Mouse (Mus musculus): Measurements from ENCODE around the gene Tectb. TPM values are rescaled to one million over a fixed set of nuclear protein-coding genes. Genes with fewer than 3 reads are reported as not detected.
A peak's percentile ranks its signal among the peaks of the same experiment; 100 is the strongest.

The Tectb gene
- total and polyA plus RNA-seq, 2 experiments from 2014 or later, result 0.16 TPM; not detected in 1

DNA sequence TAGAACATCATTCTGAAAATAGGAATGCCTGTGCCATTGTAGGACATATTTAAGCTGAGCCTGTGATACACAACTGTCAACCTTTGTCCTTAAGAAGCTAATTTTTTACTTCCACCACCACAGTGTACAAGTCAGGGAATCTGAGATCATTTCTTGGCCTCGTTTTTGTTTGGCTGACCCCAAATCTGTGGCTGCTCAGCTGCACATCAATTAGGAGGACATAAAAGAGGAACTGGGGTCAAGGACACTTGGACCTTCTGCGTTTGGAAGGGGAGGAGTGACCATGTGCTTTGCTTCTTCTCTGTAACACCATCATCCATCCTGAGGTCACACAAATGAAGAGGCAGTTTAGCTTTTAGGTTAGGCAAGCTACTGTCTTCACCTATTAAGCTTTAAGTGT, 55.5 kb downstream of the Tectb start:
- Histone ChIP-seq H3K4me1 (ENCODE audit: insufficient read depth, low read length) (no peaks in the 10 kb centered on the region), H3K9me3 (ENCODE audit: low read length) (no peaks in the 10 kb centered on the region), H3K27ac (ENCODE audit: low read depth, low read length) (no peak overlapping the region), H3K36me3 (ENCODE audit: insufficient read depth, low read length) (no peaks in the 10 kb centered on the region), H3K4me2 (ENCODE audit: low read depth, low read length, poor library complexity, severe bottlenecking) (no peak overlapping the region), H3K4me3 (ENCODE audit: low read depth, low read length) (no peak overlapping the region), H3K27me3 (ENCODE audit: insufficient read depth, low read length) (no peaks in the 10 kb centered on the region; the same call in 1 of the 2 replicates), H3K9ac (replicated peaks; ENCODE audit: low read length, poor library complexity, severe bottlenecking) (no peak overlapping the region)
- no peak for ATAC-seq (ENCODE audit: low FRiP score)
- 67% methylated on average over 2 of the region's 2 CpGs for WGBS
- TF ChIP-seq CTCF (IDR thresholded peaks at IDR 0.05), result no peak
- DNase-seq (ENCODE audit: low spot score), result no peak

DNA sequence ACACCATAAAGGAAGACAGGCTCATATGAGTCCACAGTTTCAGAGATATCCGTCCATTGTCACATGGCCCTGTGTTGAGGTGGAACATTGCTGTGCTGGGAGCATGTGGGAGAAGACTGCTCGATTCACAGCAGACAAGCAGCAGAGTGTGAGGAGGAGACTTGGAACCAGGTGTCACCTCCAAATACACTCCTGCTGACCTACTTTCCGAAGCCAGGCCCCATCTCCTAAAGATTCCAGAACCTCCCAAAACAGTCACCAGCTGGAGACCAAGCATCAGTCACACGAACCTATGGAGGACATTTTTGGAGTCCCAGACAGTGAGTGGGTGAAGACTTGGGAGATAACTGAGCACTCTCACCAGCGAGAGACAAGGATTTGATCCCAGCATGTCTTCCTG, 56.0 kb downstream of the Tectb start:
- ATAC-seq (ENCODE audit: low FRiP score) (no peak), DNase-seq (ENCODE audit: low spot score) (no peak)
- Histone ChIP-seq H3K9ac (replicated peaks; ENCODE audit: low read length, poor library complexity, severe bottlenecking) (no peak overlapping the region), H3K27me3 (ENCODE audit: insufficient read depth, low read length) (no peaks in the 10 kb centered on the region; the same call in 1 of the 2 replicates), H3K27ac (ENCODE audit: low read depth, low read length) (no peak overlapping the region), H3K4me3 (ENCODE audit: low read depth, low read length) (no peak overlapping the region), H3K4me1 (ENCODE audit: insufficient read depth, low read length) (no peaks in the 10 kb centered on the region), H3K9me3 (ENCODE audit: low read length) (no peaks in the 10 kb centered on the region), H3K36me3 (ENCODE audit: insufficient read depth, low read length) (no peaks in the 10 kb centered on the region), H3K4me2 (ENCODE audit: low read depth, low read length, poor library complexity, severe bottlenecking) (no peak overlapping the region)
- no peak for TF ChIP-seq CTCF (IDR thresholded peaks at IDR 0.05)
- 83% methylated on average over 5 of the region's 5 CpGs for WGBS

DNA sequence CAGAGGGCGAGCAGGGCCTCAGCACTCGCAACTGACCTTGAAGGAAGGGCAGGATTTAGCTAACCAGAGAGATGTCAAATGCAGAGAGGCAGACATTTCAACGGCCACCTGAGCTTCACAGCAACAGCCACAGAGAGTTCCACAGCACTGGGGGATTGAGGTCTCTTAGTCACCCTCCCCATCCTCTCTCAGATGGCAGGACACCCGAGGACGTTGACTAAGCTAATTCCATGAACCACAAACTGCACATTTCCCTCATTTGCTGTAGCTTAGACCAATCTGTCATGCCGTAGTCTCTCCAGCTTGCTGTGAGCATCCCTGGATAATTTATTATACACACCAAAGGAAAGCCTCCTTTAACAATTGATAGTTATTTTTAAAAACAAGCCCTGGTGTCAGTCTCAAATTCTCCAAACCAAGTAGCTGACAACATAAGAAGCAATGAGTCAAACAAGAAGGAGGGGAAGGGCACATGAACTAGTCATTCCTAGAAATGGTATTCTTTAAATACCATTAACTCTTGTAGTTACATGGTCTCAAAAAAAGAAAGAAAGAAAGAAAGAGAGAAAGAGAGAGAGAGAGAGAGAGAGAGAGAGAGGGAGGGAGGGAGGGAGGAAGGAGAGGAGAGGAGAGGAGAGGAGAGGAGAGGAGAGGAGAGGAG, 59.4 kb downstream of the Tectb start:
- no peaks in the 10 kb centered on the region for H3K36me3 ChIP-seq (ENCODE audit: insufficient read depth, low read length)

DNA sequence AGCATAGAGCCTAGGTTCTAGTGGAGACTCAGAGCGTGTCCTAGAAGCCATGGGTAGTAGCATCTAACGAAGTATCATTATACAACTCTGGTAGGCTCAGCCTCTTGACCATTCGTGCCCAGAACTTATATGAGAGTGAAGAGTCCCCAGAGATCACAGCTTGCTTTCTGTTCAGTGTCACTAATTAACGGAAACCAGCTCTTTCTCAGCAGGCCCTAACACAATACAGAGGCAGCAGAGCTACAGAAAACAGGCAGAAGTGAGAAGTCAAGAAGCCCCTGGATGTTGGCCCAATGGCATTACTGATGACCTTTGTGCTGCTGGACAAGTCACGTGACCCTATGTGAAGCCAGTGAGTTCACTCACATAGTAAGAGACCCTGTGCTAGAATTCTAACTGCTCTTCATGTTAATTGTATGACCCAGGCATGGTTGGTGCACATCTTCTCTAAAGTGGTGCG, 60.7 kb downstream of the Tectb start, which contains the start of gene Gucy2g:
Gene Gucy2g, minus strand, starts transcription at position 51 of the 460 bp plus-strand sequence.
- 74% methylated on average over 6 of the region's 6 CpGs for WGBS
- no peak within 1 kb of the TSS for H3K4me3 ChIP-seq (ENCODE audit: low read depth, low read length)
- H3K27ac ChIP-seq (ENCODE audit: low read depth, low read length), result no peak within 1 kb of the TSS

More for the DNA sequence above, 59.4 kb downstream of the Tectb start:
- Histone ChIP-seq H3K4me3 (ENCODE audit: low read depth, low read length) (no peak overlapping the region), H3K9ac (replicated peaks; ENCODE audit: low read length, poor library complexity, severe bottlenecking) (no peak overlapping the region), H3K4me1 (ENCODE audit: insufficient read depth, low read length) (no peaks in the 10 kb centered on the region), H3K27ac (ENCODE audit: low read depth, low read length) (no peak overlapping the region), H3K4me2 (ENCODE audit: low read depth, low read length, poor library complexity, severe bottlenecking) (no peak overlapping the region), H3K27me3 (ENCODE audit: insufficient read depth, low read length) (no peaks in the 10 kb centered on the region), H3K9me3 (ENCODE audit: low read length) (no peaks in the 10 kb centered on the region)
- DNase-seq (ENCODE audit: low spot score) (no peak), ATAC-seq (ENCODE audit: low FRiP score) (no peak)
- 80% methylated on average over 6 of the region's 6 CpGs for WGBS
- no peak for TF ChIP-seq CTCF (IDR thresholded peaks at IDR 0.05)

DNA sequence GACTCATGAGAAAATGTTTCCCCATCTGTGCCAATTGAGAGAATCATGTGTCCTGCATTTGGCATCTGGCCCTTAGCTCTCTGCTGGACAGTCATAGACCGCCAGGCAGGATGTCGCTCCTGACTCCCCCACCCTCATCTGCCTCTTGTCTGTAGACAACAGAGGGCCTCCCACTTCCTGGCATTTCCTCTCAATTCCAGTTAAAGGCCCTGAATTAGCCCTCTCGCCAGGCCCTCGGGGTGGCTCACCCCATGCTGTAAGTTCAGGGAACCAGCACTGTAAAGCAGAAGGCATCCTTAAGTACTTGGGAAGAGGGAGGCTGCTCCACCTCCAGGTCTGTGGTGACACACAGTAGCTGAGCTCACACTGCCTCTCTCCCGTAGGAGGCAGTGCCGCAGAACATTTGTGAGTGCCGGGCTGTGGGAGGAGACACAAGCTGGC, 64.3 kb downstream of the Tectb start:
- DNase-seq (ENCODE audit: low spot score) (peak; percentile 50), ATAC-seq (ENCODE audit: low FRiP score) (no peak)
- TF ChIP-seq CTCF (IDR thresholded peaks at IDR 0.05), result peak; percentile 36
- H3K4me2 ChIP-seq (ENCODE audit: low read depth, low read length, poor library complexity, severe bottlenecking), result no peak overlapping the region
- no peak overlapping the region for H3K27ac ChIP-seq (ENCODE audit: low read depth, low read length)
- H3K4me1 ChIP-seq (ENCODE audit: insufficient read depth, low read length), result no peaks in the 10 kb centered on the region
- no peaks in the 10 kb centered on the region for H3K9me3 ChIP-seq (ENCODE audit: low read length)
- H3K27me3 ChIP-seq (ENCODE audit: insufficient read depth, low read length), result no peaks in the 10 kb centered on the region
- no peak overlapping the region for H3K4me3 ChIP-seq (ENCODE audit: low read depth, low read length)
- H3K9ac ChIP-seq (replicated peaks; ENCODE audit: low read length, poor library complexity, severe bottlenecking), result no peak overlapping the region
- WGBS, result 27% methylated on average over 7 of the region's 7 CpGs
- H3K36me3 ChIP-seq (ENCODE audit: insufficient read depth, low read length), result no peaks in the 10 kb centered on the region

More for the DNA sequence above, 60.7 kb downstream of the Tectb start, which contains the start of gene Gucy2g:
- H3K4me1 ChIP-seq (ENCODE audit: insufficient read depth, low read length), result no peaks in the 10 kb centered on the region
- H3K36me3 ChIP-seq (ENCODE audit: insufficient read depth, low read length), result no peaks in the 10 kb centered on the region
- no peak for TF ChIP-seq CTCF (IDR thresholded peaks at IDR 0.05)
- H3K27me3 ChIP-seq (ENCODE audit: insufficient read depth, low read length), result no peaks in the 10 kb centered on the region
- H3K9ac ChIP-seq (replicated peaks; ENCODE audit: low read length, poor library complexity, severe bottlenecking), result no peak within 1 kb of the TSS
- no peak within 1 kb of the TSS for H3K4me2 ChIP-seq (ENCODE audit: low read depth, low read length, poor library complexity, severe bottlenecking)
- ATAC-seq (ENCODE audit: low FRiP score), result no peak
- H3K9me3 ChIP-seq (ENCODE audit: low read length), result no peaks in the 10 kb centered on the region
- DNase-seq (ENCODE audit: low spot score), result no peak

Small RNA genes within 50 kb of the gene (microRNA-seq; reads per million reads assigned to microRNA genes)
- 3.7 reads per million, percentile 4 among the genes with 10 or more reads in this experiment for gene Mir6715 (ENCODE audit: borderline number of aligned reads)

Other genes with a start within 250 kb of the Tectb start
- gene Gpam, start 53.5 kb upstream of the Tectb start, total RNA-seq (2014; rRNA removed), result 81.1 and 83.0 TPM in 2 replicates
- 23.6 and 24.0 TPM in 2 replicates for gene Gpam, start 53.5 kb upstream of the Tectb start, polyA plus RNA-seq (2015; fragmentation: Nextera tagmentation; extraction: Ambion mirVana)
- not detected in 2 replicates for gene Gucy2g, start 60.5 kb downstream of the Tectb start, total RNA-seq (2014; rRNA removed)
- not detected in 2 replicates for gene Gucy2g, start 60.5 kb downstream of the Tectb start, polyA plus RNA-seq (2015; fragmentation: Nextera tagmentation; extraction: Ambion mirVana)
- 15.1 and 18.0 TPM in 2 replicates for gene Acsl5, start 71.2 kb downstream of the Tectb start, total RNA-seq (2014; rRNA removed)
- 12.7 and 13.9 TPM in 2 replicates for gene Acsl5, start 71.2 kb downstream of the Tectb start, polyA plus RNA-seq (2015; fragmentation: Nextera tagmentation; extraction: Ambion mirVana)
- 41.4 and 42.6 TPM in 2 replicates for gene Zdhhc6, start 135.3 kb downstream of the Tectb start, total RNA-seq (2014; rRNA removed)
- gene Zdhhc6, start 135.3 kb downstream of the Tectb start, polyA plus RNA-seq (2015; fragmentation: Nextera tagmentation; extraction: Ambion mirVana), result 48.1 and 49.7 TPM in 2 replicates
- 43.2 and 52.1 TPM in 2 replicates for gene Vti1a, start 135.6 kb downstream of the Tectb start, total RNA-seq (2014; rRNA removed)
- gene Vti1a, start 135.6 kb downstream of the Tectb start, polyA plus RNA-seq (2015; fragmentation: Nextera tagmentation; extraction: Ambion mirVana), result 33.8 and 34.2 TPM in 2 replicates